Mouse (Mus musculus) C2C12 (cell line): ENCODE data around the gene Aff1. TPM values are rescaled to one million over a fixed set of nuclear protein-coding genes. Genes with fewer than 3 reads are reported as not detected.

Experiments used
- H3K27me3 ChIP-seq: one replicate; pipeline ENCODE4 v1.6.1; 2011; ENCODE audit not compliant: control insufficient read depth, insufficient read depth, insufficient read length
- H3K36me3 ChIP-seq: one replicate; pipeline ENCODE4 v1.6.1; 2011; ENCODE audit not compliant: control insufficient read depth, insufficient read depth
- H3K4me3 ChIP-seq: one replicate; pipeline ENCODE4 v1.5.1; 2011; ENCODE audit warnings: mild to moderate bottlenecking, control low read depth; ENCODE audit not compliant: poor library complexity, insufficient read depth, severe bottlenecking
- H3K79me2 ChIP-seq: one replicate; pipeline ENCODE4 v1.6.1; 2011; ENCODE audit not compliant: control insufficient read depth, insufficient read depth
- H3K79me3 ChIP-seq: one replicate; pipeline ENCODE4 v1.6.1; 2011; ENCODE audit warnings: low read depth, control low read depth
- H3ac ChIP-seq: one replicate; pipeline ENCODE3; 2011; ENCODE audit warnings: low read depth; ENCODE audit not compliant: control insufficient read depth, insufficient read length
- CEBPB ChIP-seq: IDR thresholded peaks from one replicate; pipeline ENCODE4 v1.6.1; 2011; ENCODE audit warnings: low read depth, mild to moderate bottlenecking, control low read depth, moderate library complexity
- CTCF ChIP-seq: IDR thresholded peaks from one replicate; pipeline ENCODE4 v1.5.1; 2011; ENCODE audit not compliant: control insufficient read depth, insufficient read depth, insufficient read length
- FOSL1 ChIP-seq: IDR thresholded peaks from one replicate; pipeline ENCODE4 v1.8.0; 2011; ENCODE audit warnings: mild to moderate bottlenecking, low read length; ENCODE audit not compliant: poor library complexity, insufficient read depth, severe bottlenecking
- MAX ChIP-seq: IDR thresholded peaks from one replicate; pipeline ENCODE4 v1.6.1; 2011; ENCODE audit warnings: mild to moderate bottlenecking, control low read depth
- MYOD1 ChIP-seq: IDR thresholded peaks from one replicate; pipeline ENCODE4 v1.6.1; 2011; ENCODE audit warnings: low read depth; ENCODE audit not compliant: control insufficient read depth, insufficient read length
- MYOG ChIP-seq: IDR thresholded peaks from one replicate; pipeline ENCODE4 v1.6.1; 2011; ENCODE audit not compliant: control insufficient read depth, insufficient read length; ENCODE audit errors: extremely low read depth
- USF1 ChIP-seq: IDR thresholded peaks from one replicate; pipeline ENCODE4 v1.6.1; 2011; ENCODE audit warnings: low read depth, mild to moderate bottlenecking, control low read depth, moderate library complexity
- polyA plus RNA-seq: library from polyadenylated mRNA; unstranded; fragments of >200 nt; fragmentation: generic; extraction: Trizol; gene quantifications from one replicate; pipeline ENCODE4 v1.2.1, GENCODE M21; 2012; ENCODE audit warnings: missing spikeins

Aff1 gene
- polyA plus RNA-seq, 1 experiment, result 10.0 TPM

DNA sequence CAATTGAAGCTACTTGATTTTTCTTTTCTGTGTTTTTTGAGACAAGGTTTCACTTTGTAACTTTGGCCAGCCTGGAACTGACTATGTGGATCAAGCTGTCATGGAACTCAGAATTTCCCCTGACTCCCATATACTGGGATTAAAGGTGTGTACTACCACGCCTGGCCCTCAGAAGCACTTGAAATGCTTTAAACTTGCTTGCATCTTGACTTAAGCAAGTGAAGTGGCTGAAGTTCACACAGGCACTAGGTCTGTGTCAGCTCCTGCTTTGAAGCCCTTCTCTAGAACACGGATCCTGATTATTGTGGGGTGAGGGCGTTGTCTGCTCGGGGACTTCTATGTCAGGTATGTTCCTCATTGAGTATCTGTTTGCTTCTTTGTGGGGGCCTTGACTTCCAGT is 30.5 kb downstream of the Aff1 start:
- Histone ChIP-seq H3ac (no peak overlapping the region), H3K79me3 (no peaks in the 10 kb centered on the region), H3K36me3 (no peaks in the 10 kb centered on the region), H3K4me3 (no peak overlapping the region), H3K27me3 (no peaks in the 10 kb centered on the region), H3K79me2 (no peaks in the 10 kb centered on the region)
- TF ChIP-seq USF1 (no peak), MYOG (no peak), MYOD1 (no peak), CTCF (no peak)

GRCm38 (mm10) chr5:103724384-103724783 is 32.2 kb downstream of the Aff1 start:
- no peaks in the 10 kb centered on the region for H3K79me3 ChIP-seq
- TF ChIP-seq MAX (no peak), CTCF (no peak), CEBPB (no peak), MYOD1 (no peak), FOSL1 (no peak)
- H3K27me3 ChIP-seq, result no peaks in the 10 kb centered on the region
- H3ac ChIP-seq, result no peak overlapping the region
- H3K36me3 ChIP-seq, result no peaks in the 10 kb centered on the region
- no peak overlapping the region for H3K4me3 ChIP-seq
- no peaks in the 10 kb centered on the region for H3K79me2 ChIP-seq

- no peaks in the 10 kb centered on the region for H3K79me2 ChIP-seq
- no peak overlapping the region for H3K4me3 ChIP-seq
- no peaks in the 10 kb centered on the region for H3K27me3 ChIP-seq
- no peak overlapping the region for H3ac ChIP-seq
- TF ChIP-seq MYOD1 (no peak), CTCF (no peak), CEBPB (no peak), MAX (no peak), FOSL1 (no peak), MYOG (no peak), USF1 (no peak)
- no peaks in the 10 kb centered on the region for H3K79me3 ChIP-seq
- H3K36me3 ChIP-seq, result no peaks in the 10 kb centered on the region
These were observed 32.6 kb downstream of the Aff1 start for GRCm38 (mm10) chr5:103724823-103725222.

DNA sequence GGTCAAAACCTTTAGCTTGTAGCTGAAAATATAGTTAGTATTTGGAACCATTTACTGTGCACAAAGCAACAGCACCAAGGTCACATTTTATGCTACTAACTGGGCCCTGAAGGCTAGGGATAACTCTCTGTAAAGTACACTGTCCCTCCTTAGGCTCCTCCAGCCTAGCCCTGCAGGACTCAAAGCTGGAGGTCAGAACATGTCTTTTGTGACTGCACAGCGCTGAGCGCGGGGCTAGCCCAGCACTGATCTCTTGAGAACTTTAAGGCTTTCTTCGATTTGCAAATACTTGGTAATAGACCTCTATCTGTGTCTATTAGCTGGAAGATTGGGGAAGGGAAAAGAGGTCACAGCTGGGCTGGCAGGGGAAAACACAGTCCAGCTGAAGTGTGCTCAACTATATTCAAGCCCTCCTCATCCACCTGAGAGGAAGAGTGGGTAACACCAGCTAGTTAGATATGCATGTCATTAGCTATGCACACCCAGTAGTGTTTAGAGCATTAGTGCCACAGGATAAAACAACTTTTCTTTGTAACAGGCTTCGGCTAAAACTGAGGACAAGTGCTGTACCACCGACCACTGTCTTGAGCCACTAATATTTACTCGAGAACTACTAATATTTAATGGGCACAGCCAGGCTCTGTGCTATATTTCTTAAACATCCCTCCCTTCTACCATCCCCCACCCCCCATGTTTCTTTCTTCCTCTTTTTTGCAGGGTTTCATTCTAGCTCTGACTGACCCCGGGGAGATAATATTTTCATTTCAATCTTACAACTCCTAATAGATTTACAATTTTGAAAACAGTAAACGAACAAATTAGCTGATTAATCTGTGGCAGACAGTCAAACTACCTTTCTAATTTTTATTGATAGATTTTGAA is 33.3 kb downstream of the Aff1 start:
- Histone ChIP-seq H3K4me3 (no peak overlapping the region), H3K79me3 (no peaks in the 10 kb centered on the region), H3K79me2 (no peaks in the 10 kb centered on the region), H3K27me3 (no peaks in the 10 kb centered on the region), H3K36me3 (no peaks in the 10 kb centered on the region), H3ac (no peak overlapping the region)
- no peak for TF ChIP-seq MAX
- TF ChIP-seq CTCF, result no peak
- no peak for TF ChIP-seq MYOD1
- TF ChIP-seq FOSL1, result no peak
- TF ChIP-seq CEBPB, result no peak
- no peak for TF ChIP-seq MYOG
- TF ChIP-seq USF1, result no peak

DNA sequence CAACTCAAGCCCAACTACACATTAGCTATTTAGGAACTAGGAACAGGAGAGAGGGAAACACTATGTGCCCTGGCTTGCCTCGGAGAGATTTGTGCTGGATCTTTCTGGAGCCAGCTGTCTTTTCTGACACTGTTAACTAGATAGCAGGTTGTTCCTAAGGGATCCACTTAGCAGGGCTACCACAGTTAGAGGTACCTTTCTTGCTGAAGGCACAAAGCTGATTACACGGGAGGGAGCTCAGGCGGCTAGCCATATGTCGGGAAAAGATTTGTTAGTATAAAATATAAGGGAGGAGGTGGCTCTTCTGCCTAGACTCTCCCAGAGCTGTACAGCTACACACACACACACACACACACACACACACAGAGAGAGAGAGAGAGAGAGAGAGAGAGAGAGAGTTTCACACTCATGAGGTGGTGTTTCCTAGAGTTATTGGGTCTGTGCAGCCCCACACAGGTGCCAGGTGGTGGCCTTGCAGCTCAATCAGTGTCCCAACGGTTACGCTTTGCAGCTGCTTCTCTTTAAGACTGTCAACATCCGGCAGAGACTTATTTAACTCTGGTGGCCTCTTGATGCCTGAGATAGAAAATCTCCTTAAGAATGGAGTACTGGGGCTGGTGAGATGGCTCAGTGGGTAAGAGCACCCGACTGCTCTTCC is 34.2 kb downstream of the Aff1 start:
- no peak for TF ChIP-seq MYOG
- TF ChIP-seq CTCF, result no peak
- TF ChIP-seq USF1, result no peak
- TF ChIP-seq FOSL1, result no peak
- no peak for TF ChIP-seq MYOD1
- no peak for TF ChIP-seq MAX
- no peak for TF ChIP-seq CEBPB
- Histone ChIP-seq H3K36me3 (no peaks in the 10 kb centered on the region), H3K79me3 (no peaks in the 10 kb centered on the region), H3K4me3 (no peak overlapping the region), H3K27me3 (no peaks in the 10 kb centered on the region), H3ac (no peak overlapping the region), H3K79me2 (no peaks in the 10 kb centered on the region)
